Mouse (Mus musculus) liver, embryonic 14.5 days (tissue): ENCODE measurements around the gene Ccdc15.

ENCODE experiments used
- CTCF ChIP-seq: IDR thresholded peaks from 2 replicates; pipeline ENCODE4 v1.5.1; 2016; ENCODE audit warnings: antibody characterized with exemption, low read depth, control low read depth
- EP300 ChIP-seq: IDR thresholded peaks from 2 replicates; pipeline ENCODE4 v1.6.1; 2016; ENCODE audit warnings: antibody characterized with exemption, low read depth

- no peak for TF ChIP-seq CTCF
- no peak for TF ChIP-seq EP300
Measured at GRCm38 (mm10) chr9:37235951-37236737, 112.1 kb downstream of the Ccdc15 start.
